Mouse (Mus musculus) cerebral cortex, adult 2 months (tissue): ENCODE measurements around the gene Unc13b.

Experiments used
- WGBS: fragments of 180-500 bp; shearing (Covaris S2); methylation state at CpG from one replicate; pipeline ENCODE4 v1.1.7; 2018; 5-methylcytosine and 5-hydroxymethylcytosine counted together

Gene Unc13b

GRCm38 (mm10) chr4:43114512-43114911 is 55.8 kb downstream of the Unc13b start:
- 85% methylated on average over 2 of the region's 2 CpGs for WGBS

GRCm38 (mm10) chr4:43114946-43115345 is 56.2 kb downstream of the Unc13b start:
- 5% methylated on average over 2 of the region's 2 CpGs for WGBS

DNA sequence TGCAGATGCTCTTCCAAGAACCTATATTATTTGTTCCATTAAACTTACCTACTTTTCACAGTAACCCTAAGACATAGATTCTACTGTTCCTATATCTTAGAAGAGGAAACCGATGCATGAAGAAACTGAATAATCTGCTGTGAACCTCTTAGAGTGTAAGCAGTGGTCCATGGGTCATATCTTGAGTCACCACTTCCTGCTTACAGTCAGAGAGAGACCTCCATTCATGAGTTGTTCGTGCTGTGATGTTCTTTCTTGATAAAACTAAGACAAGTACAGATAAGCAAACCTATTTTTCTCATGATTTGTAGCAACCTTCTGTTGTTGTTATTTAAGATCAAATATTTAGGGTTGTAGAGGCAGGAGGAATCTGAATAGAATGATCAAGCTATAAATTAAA is 57.5 kb downstream of the Unc13b start:
- 83% methylated on average over 2 of the region's 2 CpGs for WGBS

DNA sequence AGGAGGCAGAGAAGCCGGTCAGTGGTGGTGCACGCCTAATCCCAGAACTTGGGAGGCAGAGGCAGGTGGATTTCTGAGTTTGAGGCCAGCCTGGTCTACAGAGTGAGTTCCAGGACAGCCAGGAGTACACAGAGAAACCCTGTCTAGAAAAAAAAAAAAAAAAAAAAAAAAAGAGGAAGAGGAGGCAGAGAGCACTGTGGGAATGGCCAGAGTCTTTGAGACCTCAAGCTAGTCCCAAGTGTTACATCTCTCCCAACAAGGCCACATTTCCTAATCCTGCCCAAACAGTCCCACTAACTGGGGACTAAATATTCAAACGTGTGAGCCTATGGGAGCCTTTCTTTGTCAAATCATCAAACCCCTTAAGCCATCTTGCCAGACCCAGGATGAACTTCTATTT is 71.0 kb downstream of the Unc13b start:
- WGBS = 88% methylated on average over 3 of the region's 3 CpGs

- 80% methylated on average over 1 of the region's 1 CpGs for WGBS
These were observed 83.9 kb downstream of the Unc13b start for GRCm38 (mm10) chr4:43142610-43143009.

DNA sequence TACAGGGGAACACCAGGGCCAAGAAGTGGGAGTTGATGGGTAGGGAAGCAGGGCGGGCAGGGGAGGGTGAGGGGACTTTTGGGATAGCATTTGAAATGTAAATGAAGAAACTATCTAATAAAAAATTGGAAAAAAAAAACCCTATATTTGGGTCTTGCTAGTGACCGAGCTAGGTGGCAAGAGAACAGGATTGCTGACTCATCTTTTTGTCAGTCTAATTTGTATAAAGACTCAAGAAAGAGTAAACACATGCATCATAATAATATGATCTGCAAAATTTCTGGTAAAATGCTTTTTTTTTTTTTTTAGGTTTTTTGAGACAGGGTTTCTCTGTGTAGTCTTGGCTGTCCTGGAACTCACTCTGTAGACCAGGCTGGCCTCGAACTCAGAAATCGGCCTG is 93.7 kb downstream of the Unc13b start:
- WGBS = 96% methylated on average over 4 of the region's 4 CpGs

GRCm38 (mm10) chr4:43160045-43160444 is 101.3 kb downstream of the Unc13b start:
- WGBS = 65% methylated on average over 3 of the region's 3 CpGs

GRCm38 (mm10) chr4:43161124-43161657 is 102.4 kb downstream of the Unc13b start:
- 90% methylated on average over 3 of the region's 3 CpGs for WGBS

GRCm38 (mm10) chr4:43163205-43163604 is 104.5 kb downstream of the Unc13b start:
- 83% methylated on average over 3 of the region's 3 CpGs for WGBS

DNA sequence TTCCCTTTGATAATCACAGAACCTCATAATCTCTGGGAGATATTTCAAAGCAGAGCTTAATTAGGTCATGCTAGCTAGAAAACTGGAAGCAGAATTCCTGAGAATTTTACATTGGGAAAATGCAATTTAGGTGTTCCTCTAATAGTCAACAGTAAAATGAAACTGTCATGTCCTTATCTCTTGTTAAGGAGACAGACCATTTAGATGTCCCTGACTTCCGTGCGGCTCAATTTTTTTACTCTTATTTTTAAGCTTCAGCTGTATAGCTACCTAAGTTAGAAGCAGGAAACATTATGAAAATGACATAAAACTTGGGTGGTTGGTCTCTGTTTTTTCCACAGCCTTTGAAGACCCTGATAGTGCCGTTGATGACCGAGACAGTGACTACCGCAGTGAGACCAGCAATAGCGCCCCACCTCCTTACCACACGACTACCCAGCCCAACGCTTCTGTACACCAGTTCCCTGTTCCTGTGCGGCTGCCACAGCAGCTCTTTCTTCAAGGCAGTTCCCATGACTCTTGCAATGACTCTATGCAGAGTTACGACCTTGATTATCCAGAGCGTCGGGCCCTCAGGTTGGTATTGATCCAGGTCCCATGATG is 106.8 kb downstream of the Unc13b start:
- 91% methylated on average over 12 of the region's 12 CpGs for WGBS

GRCm38 (mm10) chr4:43170028-43170427 is 111.3 kb downstream of the Unc13b start:
- 91% methylated on average over 3 of the region's 3 CpGs for WGBS

DNA sequence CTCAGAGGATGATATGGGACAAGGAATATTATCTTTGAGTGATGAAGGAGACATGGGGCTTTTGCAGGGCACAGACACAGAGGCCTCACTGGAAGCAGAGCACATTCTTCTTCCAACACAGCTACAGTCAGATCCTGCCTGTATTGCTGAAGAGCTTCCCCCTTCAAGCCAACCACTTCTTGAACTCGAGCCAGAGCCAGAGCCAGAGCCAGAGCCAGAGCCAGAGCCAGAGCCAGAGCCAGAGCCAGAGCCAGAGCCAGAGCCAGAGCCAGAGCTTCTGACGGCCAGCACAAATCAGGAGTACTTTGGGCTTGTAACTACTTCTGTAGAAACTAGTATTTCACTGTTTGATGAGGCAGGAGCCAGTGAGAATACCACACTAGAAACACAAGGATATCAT is 118.4 kb downstream of the Unc13b start:
- WGBS = 49% methylated on average over 2 of the region's 2 CpGs

GRCm38 (mm10) chr4:43182474-43183168 is 123.9 kb downstream of the Unc13b start:
- 59% methylated on average over 8 of the region's 8 CpGs for WGBS

- 69% methylated on average over 2 of the region's 2 CpGs for WGBS
These were observed 128.7 kb downstream of the Unc13b start for GRCm38 (mm10) chr4:43187439-43187838.

DNA sequence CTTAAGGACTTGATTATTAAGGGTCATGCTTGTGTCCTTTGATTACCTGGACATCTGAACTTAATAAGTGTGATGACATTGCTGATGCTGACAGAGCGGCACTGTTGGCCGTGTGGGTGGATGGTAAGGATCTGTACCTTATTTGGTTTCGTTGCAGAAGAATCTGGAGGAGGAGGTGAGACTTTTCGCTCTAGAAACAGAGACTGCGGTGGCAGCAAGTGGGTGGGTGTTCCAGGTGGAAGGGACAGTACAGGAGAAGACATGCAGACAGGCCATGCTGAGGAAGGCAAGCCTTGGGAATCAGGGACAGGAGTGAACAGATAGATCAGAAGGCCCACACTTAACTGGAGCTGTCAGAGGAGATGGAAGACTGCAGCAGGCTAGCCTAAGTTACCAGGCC is 130.6 kb downstream of the Unc13b start:
- WGBS = 60% methylated on average over 5 of the region's 5 CpGs

GRCm38 (mm10) chr4:43204946-43205345 is 146.2 kb downstream of the Unc13b start:
- WGBS = 60% methylated on average over 2 of the region's 2 CpGs

GRCm38 (mm10) chr4:43205571-43205970 is 146.8 kb downstream of the Unc13b start:
- whole genome bisulfite sequencing = 30% methylated on average over 4 of the region's 4 CpGs

GRCm38 (mm10) chr4:43206989-43207388 is 148.2 kb downstream of the Unc13b start:
- 46% methylated on average over 5 of the region's 5 CpGs for WGBS

DNA sequence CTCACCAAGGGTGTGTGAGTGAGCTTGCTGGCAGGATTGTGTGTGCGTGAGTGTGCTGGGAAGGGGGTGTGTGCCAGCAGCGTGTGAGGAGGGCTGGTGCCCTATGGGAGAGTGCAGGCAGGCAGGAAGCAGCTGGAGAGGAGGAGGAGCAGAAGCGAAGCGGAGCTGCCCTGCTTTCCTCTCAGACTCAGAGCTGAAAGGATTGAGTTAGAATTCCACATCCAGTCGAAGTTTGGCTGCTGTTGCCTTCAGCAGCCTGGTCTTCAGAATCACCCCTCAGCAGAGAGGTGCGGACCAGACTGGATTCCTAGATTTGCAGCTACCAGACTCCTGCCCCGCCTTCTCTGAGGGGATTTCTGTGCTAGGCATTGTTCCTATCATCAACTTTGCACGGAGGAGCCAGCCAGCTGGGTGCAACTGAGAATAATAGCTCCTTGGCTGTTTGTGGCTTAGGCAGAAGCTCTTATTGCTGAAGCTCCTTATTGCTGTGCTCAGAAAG is 150.4 kb downstream of the Unc13b start:
- WGBS = 8% methylated on average over 8 of the region's 8 CpGs

DNA sequence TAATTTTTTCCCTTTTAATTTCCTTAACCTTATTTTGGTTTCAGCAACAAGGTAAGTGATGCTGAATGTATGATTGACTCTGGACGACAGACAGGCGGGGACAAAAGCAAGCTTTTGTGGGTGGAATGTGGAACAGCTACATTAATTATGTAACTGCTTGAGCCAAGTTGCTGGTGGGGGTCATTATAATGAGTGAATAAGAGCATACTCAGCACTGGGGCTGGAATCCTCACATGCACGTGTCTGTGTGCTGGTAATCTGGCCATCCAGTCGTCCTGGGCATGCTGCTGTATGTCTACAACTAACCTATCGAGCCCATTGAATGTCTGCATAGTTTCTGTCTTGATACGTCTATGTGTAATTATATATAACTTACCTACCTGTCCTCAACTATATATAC is 150.9 kb downstream of the Unc13b start:
- 19% methylated on average over 6 of the region's 6 CpGs for WGBS

GRCm38 (mm10) chr4:43216491-43216890 is 157.7 kb downstream of the Unc13b start:
- WGBS = 85% methylated on average over 3 of the region's 3 CpGs

DNA sequence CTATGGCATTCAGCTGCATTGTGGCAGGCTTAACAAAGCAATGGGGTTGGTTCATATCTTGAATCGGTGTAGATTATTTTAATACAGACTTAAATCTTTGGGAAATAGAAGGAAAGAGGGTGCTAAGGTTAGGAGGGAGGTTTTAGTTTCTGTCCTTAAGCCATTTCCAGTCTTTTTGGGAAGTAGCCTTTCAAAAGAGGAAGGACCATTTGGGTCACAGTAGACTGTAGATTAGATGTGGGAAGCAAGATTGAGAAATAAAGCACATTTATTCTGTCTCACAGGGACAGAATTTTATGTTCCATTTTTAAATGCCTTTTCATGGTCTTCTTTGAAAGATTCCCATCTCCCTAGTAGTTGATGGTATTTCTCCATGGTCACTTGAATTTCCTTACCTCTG is 159.2 kb downstream of the Unc13b start:
- WGBS = 79% methylated on average over 1 of the region's 1 CpGs

DNA sequence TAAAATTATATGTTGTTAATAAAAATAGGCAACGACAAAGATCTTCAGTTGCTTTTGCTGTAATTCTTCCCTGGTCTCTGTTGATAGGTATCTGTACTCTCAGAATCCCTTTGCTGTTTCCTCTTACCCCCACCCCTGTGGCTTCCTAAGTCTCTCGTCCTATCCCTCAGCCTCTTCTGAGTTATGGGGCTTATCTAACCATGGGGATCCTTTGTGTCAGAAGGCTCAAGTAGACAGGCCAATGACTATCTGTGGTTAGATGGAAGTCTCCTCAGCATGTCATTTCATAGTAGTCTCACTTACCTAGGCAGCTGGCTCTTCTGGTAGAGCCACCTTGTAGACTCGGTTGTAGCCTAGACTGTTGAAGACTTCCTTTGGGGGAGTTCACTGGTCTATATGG is 173.1 kb downstream of the Unc13b start:
- 91% methylated on average over 3 of the region's 3 CpGs for WGBS
